Mouse (Mus musculus) midbrain, embryonic 12.5 days (tissue): ENCODE measurements around the gene H2-M5. TPM values are rescaled to one million over a fixed set of nuclear protein-coding genes. Genes with fewer than 3 reads are reported as not detected.
A peak's percentile ranks its signal among the peaks of the same experiment; 100 is the strongest.

Experiments
- ATAC-seq: fragments of 200-750 bp; cut with Nextera tagmentation; 2 replicates; pipeline ENCODE4 v1.8.0; 2017; ENCODE audit warnings: low read depth, moderate TSS enrichment, moderate library complexity; ENCODE audit not compliant: low FRiP score
- H3K27ac ChIP-seq: fragments of 300-500 bp; sonication (generic); replicated peaks from 2 replicates; pipeline ENCODE4 v1.5.1; 2016; ENCODE audit warnings: mild to moderate bottlenecking
- H3K27me3 ChIP-seq: fragments of 300-500 bp; sonication (generic); 2 replicates; pipeline ENCODE4 v1.6.1; 2016; ENCODE audit warnings: mild to moderate bottlenecking
- H3K36me3 ChIP-seq: fragments of 300-500 bp; sonication (generic); 2 replicates; pipeline ENCODE4 v1.6.1; 2016
- H3K4me1 ChIP-seq: fragments of 300-500 bp; sonication (generic); 2 replicates; pipeline ENCODE4 v1.6.1; 2016
- H3K4me2 ChIP-seq: fragments of 300-500 bp; sonication (generic); replicated peaks from 2 replicates; pipeline ENCODE4 v1.6.1; 2016; ENCODE audit warnings: mild to moderate bottlenecking, moderate library complexity
- H3K4me3 ChIP-seq: fragments of 300-500 bp; sonication (generic); 2 replicates; pipeline ENCODE4 v1.5.1; 2016; ENCODE audit warnings: mild to moderate bottlenecking
- H3K9ac ChIP-seq: fragments of 300-500 bp; sonication (generic); replicated peaks from 2 replicates; pipeline ENCODE4 v1.6.1; 2016; ENCODE audit warnings: mild to moderate bottlenecking, moderate library complexity
- H3K9me3 ChIP-seq: fragments of 300-500 bp; sonication (generic); 2 replicates; pipeline ENCODE4 v1.6.1; 2016; ENCODE audit warnings: mild to moderate bottlenecking
- WGBS: fragments of 180-500 bp; shearing (Covaris S2); methylation state at CpG from one replicate; pipeline ENCODE4 v1.1.7; 2016; 5-methylcytosine and 5-hydroxymethylcytosine counted together
- polyA plus RNA-seq: library from polyadenylated mRNA; unstranded; fragments of >200 nt; fragmentation: Nextera tagmentation; extraction: Ambion mirVana; gene quantifications from 2 replicates; pipeline ENCODE4 v1.2.1, GENCODE M21; 2016

Gene H2-M5
- polyA plus RNA-seq, 1 experiment from 2014 or later = 2.4 TPM

DNA sequence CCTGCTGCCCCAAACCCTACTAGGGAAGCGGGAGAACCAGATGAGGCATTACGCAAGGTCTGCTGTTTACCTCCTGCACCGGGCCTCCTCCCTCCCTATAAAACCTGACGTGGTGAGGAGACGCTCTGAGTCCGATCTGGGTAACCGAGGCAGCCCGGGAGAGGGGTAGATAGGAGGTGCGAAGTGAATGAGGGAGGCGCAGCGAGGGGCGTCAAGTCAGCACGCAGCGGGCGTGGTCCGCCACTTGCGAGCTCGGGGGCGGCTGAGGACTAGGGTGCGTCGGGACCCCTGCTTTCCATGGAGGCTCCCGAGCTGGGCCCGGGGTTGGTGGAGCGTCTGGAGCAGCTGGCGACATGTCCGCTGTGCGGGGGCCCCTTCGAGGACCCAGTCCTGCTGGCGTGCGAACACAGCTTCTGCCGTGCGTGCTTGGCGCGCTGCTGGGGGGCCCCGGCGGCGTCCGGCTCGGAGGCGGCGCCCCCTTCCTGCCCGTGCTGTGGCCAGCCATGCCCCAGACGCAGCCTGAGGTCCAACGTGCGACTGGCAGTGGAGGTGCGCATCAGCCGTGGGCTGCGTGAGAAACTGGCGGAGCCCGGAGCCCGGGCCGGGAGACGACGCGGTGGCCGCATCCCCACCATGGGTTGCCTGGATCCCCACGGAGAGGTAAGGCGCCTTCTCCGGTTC, 46.4 kb downstream of the H2-M5 start, which contains the start of gene Rnf39:
Rnf39 (plus strand) TSS at position 128 of the 681 bp plus-strand sequence.
- Histone ChIP-seq H3K36me3 (no peaks in the 10 kb centered on the region), H3K27ac (no peak within 1 kb of the TSS), H3K4me3 (peak within 1 kb of the TSS; percentile 36), H3K27me3 (peaks cover 67% of the 10 kb centered on the region), H3K9ac (peak within 1 kb of the TSS; percentile 34; the same call in 1 of the 2 replicates), H3K4me1 (peaks cover 16% of the 10 kb centered on the region), H3K4me2 (peak within 1 kb of the TSS; percentile 55), H3K9me3 (no peaks in the 10 kb centered on the region)
- WGBS = 4% methylated on average over 56 of the region's 59 CpGs
- ATAC-seq = no peak

GRCm38 (mm10) chr17:36942391-36942790, 46.9 kb downstream of the H2-M5 start:
- peak overlapping the region; percentile 55 for H3K4me2 ChIP-seq
- H3K4me3 ChIP-seq = peak overlapping the region; percentile 36
- H3K9me3 ChIP-seq = no peaks in the 10 kb centered on the region
- 63% methylated on average over 10 of the region's 10 CpGs for WGBS
- no peaks in the 10 kb centered on the region for H3K36me3 ChIP-seq
- no peak overlapping the region for H3K9ac ChIP-seq
- H3K4me1 ChIP-seq = peaks cover 11% of the 10 kb centered on the region
- peaks cover 67% of the 10 kb centered on the region for H3K27me3 ChIP-seq
- H3K27ac ChIP-seq = no peak overlapping the region
- no peak for ATAC-seq

DNA sequence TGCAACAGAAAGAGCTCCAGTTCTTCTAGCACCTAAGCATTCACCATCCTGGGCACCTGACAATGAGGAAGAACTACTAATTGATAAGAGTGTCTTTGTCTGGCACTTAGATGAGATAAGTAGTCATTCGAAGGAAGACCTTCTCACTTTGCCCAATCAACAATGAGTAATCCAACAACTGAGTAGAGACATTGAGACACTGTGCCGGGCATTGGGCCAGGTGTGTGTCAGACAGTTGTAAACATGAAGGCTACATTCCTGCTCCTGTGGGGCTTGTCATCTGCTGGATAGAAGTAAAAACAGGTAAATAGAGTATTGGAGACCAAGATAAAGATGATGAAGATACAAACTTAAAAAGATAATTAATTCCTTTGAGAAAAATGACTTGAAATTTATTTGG, 51.3 kb downstream of the H2-M5 start:
- Histone ChIP-seq H3K9me3 (no peaks in the 10 kb centered on the region), H3K4me2 (no peak overlapping the region), H3K27me3 (peaks cover 31% of the 10 kb centered on the region), H3K9ac (no peak overlapping the region), H3K4me3 (no peak overlapping the region), H3K36me3 (no peaks in the 10 kb centered on the region), H3K4me1 (peaks cover 4% of the 10 kb centered on the region), H3K27ac (no peak overlapping the region)
- no peak for ATAC-seq
- WGBS = 86% methylated on average over 2 of the region's 2 CpGs

Other genes starting within 250 kb of the H2-M5 start
- gene H2-M10.5, start 216.6 kb downstream of the H2-M5 start, polyA plus RNA-seq = not detected in 2 replicates
- not detected in 2 replicates for gene H2-M10.6, start 177.4 kb downstream of the H2-M5 start, polyA plus RNA-seq
- gene Trim26, start 152.4 kb downstream of the H2-M5 start, polyA plus RNA-seq = 48.9 and 49.0 TPM in 2 replicates
- 0.21 and 0.56 TPM in 2 replicates for gene Trim15, start 122.3 kb downstream of the H2-M5 start, polyA plus RNA-seq
- gene Trim10, start 120.0 kb downstream of the H2-M5 start, polyA plus RNA-seq = 6.2 and 7.3 TPM in 2 replicates
- not detected in 2 replicates for gene Trim40, start 99.4 kb downstream of the H2-M5 start, polyA plus RNA-seq
- gene Trim31, start 91.4 kb downstream of the H2-M5 start, polyA plus RNA-seq = not detected in 2 replicates
- gene Rnf39, start 46.6 kb downstream of the H2-M5 start, polyA plus RNA-seq = 0.63 TPM in 2 replicates
- 143 and 153 TPM in 2 replicates for gene Ppp1r11, start 37.8 kb downstream of the H2-M5 start, polyA plus RNA-seq
- gene Znrd1, start 31.0 kb downstream of the H2-M5 start, polyA plus RNA-seq = 75.9 and 78.4 TPM in 2 replicates
- 7.3 and 7.6 TPM in 2 replicates for gene Znrd1as, start 30.9 kb downstream of the H2-M5 start, polyA plus RNA-seq
- 0.28 and 0.37 TPM in 2 replicates for gene 2410137M14Rik, start 8.3 kb downstream of the H2-M5 start, polyA plus RNA-seq
- 175 and 190 TPM in 2 replicates for gene Zfp57, start 11.6 kb upstream of the H2-M5 start, polyA plus RNA-seq
- gene Mog, start 33.9 kb upstream of the H2-M5 start, polyA plus RNA-seq = 0.68 and 0.96 TPM in 2 replicates
- gene Gabbr1, start 56.4 kb upstream of the H2-M5 start, polyA plus RNA-seq = 33.4 and 35.9 TPM in 2 replicates
- gene Olfr90, start 99.0 kb upstream of the H2-M5 start, polyA plus RNA-seq = 0.14 TPM in 1 of 2 replicates, not detected in the other
- gene Olfr91, start 108.7 kb upstream of the H2-M5 start, polyA plus RNA-seq = not detected in 2 replicates
- gene Olfr92, start 130.6 kb upstream of the H2-M5 start, polyA plus RNA-seq = not detected in 2 replicates
- gene Olfr93, start 172.0 kb upstream of the H2-M5 start, polyA plus RNA-seq = not detected in 2 replicates
- gene Ubd, start 204.4 kb upstream of the H2-M5 start, polyA plus RNA-seq = not detected in 2 replicates
- gene Olfr94, start 211.5 kb upstream of the H2-M5 start, polyA plus RNA-seq = not detected in 2 replicates
- gene Olfr95, start 223.6 kb upstream of the H2-M5 start, polyA plus RNA-seq = not detected in 2 replicates
- not detected in 2 replicates for gene Olfr96, start 230.6 kb upstream of the H2-M5 start, polyA plus RNA-seq
- not detected in 2 replicates for gene Olfr97, start 247.8 kb upstream of the H2-M5 start, polyA plus RNA-seq